Mouse (Mus musculus) olfactory bulb, adult 2 months (tissue): ENCODE results near the gene Creb3l2.

Experiments used
- CTCF ChIP-seq: fragments of 200-500 bp; IDR thresholded peaks from 2 replicates; pipeline ENCODE4 v1.5.1; 2012; ENCODE audit warnings: low read depth, mild to moderate bottlenecking, low read length, moderate library complexity; ENCODE audit not compliant: insufficient read depth
- POLR2A ChIP-seq: fragments of 200-500 bp; IDR thresholded peaks from 2 replicates; pipeline ENCODE4 v1.6.1; 2012; ENCODE audit warnings: mild to moderate bottlenecking, low read depth, low read length, moderate library complexity; ENCODE audit not compliant: insufficient read depth

DNA sequence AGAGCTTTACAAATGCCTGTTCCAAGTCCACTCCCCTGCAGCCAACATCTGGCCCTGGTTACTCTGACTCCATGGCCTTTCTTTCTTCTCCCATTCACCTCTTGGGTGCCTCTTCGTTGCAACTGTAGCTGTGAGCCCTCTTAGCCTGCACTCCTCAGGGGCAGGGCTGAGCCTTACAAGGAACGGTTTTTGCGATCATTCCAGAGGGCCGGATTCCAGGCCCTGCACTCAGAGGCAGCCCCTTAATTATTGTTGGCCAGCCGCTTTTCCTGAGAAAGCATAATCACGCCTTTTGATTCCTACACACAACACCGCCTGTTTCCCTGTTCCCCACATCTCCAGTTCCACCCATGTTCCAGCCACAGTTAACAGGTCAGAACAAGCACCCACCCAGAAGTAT lies 17.6 kb downstream of the Creb3l2 start:
- TF ChIP-seq CTCF: no peak
- no peak for TF ChIP-seq POLR2A
